Mouse (Mus musculus): Measurements from ENCODE around the gene BC005537. TPM values are rescaled to one million over a fixed set of nuclear protein-coding genes. Genes with fewer than 3 reads are reported as not detected.

The BC005537 gene
- polyA plus RNA-seq, 1 experiment from 2014 or later = 10.6 TPM

GRCm38 (mm10) chr13:24824647-24825046 is 23.2 kb downstream of the BC005537 start:
- DNase-seq (no peak), ATAC-seq (no peak)
- no peaks in the 10 kb centered on the region for H3K27me3 ChIP-seq (ENCODE audit: insufficient read depth, low read length)
- no peak overlapping the region for H3K9ac ChIP-seq (replicated peaks)
- H3K36me3 ChIP-seq (replicated peaks; ENCODE audit: insufficient read depth, low read length) = peaks cover 4% of the 10 kb centered on the region; the same call in 1 of the 2 replicates
- no peak overlapping the region for H3K27ac ChIP-seq (ENCODE audit: low read depth)
- H3K4me1 ChIP-seq (ENCODE audit: insufficient read depth) = no peaks in the 10 kb centered on the region
- H3K4me2 ChIP-seq (ENCODE audit: low read depth, low read length) = no peak overlapping the region
- no peaks in the 10 kb centered on the region for H3K9me3 ChIP-seq (ENCODE audit: low read length)
- WGBS (ENCODE audit: insufficient replicate concordance) = 82% methylated on average over 4 of the region's 4 CpGs
- no peak overlapping the region for H3K4me3 ChIP-seq (ENCODE audit: low read depth, low read length)
- TF ChIP-seq EP300 (IDR thresholded peaks at IDR 0.05; ENCODE audit: low read depth) = no peak
- TF ChIP-seq CTCF (IDR thresholded peaks at IDR 0.05; ENCODE audit: low read depth) = no peak

- Histone ChIP-seq H3K4me1 (ENCODE audit: insufficient read depth) (peaks cover 3% of the 10 kb centered on the region; the same call in 1 of the 2 replicates), H3K27ac (ENCODE audit: low read depth) (no peak overlapping the region), H3K27me3 (ENCODE audit: insufficient read depth, low read length) (no peaks in the 10 kb centered on the region), H3K9me3 (ENCODE audit: low read length) (no peaks in the 10 kb centered on the region), H3K4me2 (ENCODE audit: low read depth, low read length) (no peak overlapping the region), H3K4me3 (ENCODE audit: low read depth, low read length) (no peak overlapping the region), H3K9ac (replicated peaks) (no peak overlapping the region), H3K36me3 (replicated peaks; ENCODE audit: insufficient read depth, low read length) (no peaks in the 10 kb centered on the region; the same call in 1 of the 2 replicates)
- WGBS (ENCODE audit: insufficient replicate concordance) = 82% methylated on average over 4 of the region's 4 CpGs
- TF ChIP-seq EP300 (IDR thresholded peaks at IDR 0.05; ENCODE audit: low read depth) = no peak
- TF ChIP-seq CTCF (IDR thresholded peaks at IDR 0.05; ENCODE audit: low read depth) = no peak
- ATAC-seq (no peak), DNase-seq (no peak)
Observed at GRCm38 (mm10) chr13:24825587-24825986, 24.1 kb downstream of the BC005537 start.

GRCm38 (mm10) chr13:24826116-24826515 is 24.7 kb downstream of the BC005537 start:
- Histone ChIP-seq H3K27me3 (ENCODE audit: insufficient read depth, low read length) (no peaks in the 10 kb centered on the region), H3K36me3 (replicated peaks; ENCODE audit: insufficient read depth, low read length) (no peaks in the 10 kb centered on the region; the same call in 1 of the 2 replicates), H3K4me2 (ENCODE audit: low read depth, low read length) (no peak overlapping the region), H3K27ac (ENCODE audit: low read depth) (no peak overlapping the region), H3K4me1 (ENCODE audit: insufficient read depth) (peaks cover 3% of the 10 kb centered on the region; the same call in 1 of the 2 replicates), H3K9me3 (ENCODE audit: low read length) (no peaks in the 10 kb centered on the region), H3K9ac (replicated peaks) (no peak overlapping the region), H3K4me3 (ENCODE audit: low read depth, low read length) (no peak overlapping the region)
- TF ChIP-seq CTCF (IDR thresholded peaks at IDR 0.05; ENCODE audit: low read depth) (no peak), EP300 (IDR thresholded peaks at IDR 0.05; ENCODE audit: low read depth) (no peak)
- WGBS (ENCODE audit: insufficient replicate concordance) = 84% methylated on average over 7 of the region's 7 CpGs
- ATAC-seq (no peak), DNase-seq (no peak)

GRCm38 (mm10) chr13:24830756-24831352 is 29.4 kb downstream of the BC005537 start:
- Histone ChIP-seq H3K9me3 (ENCODE audit: low read length) (no peaks in the 10 kb centered on the region), H3K27me3 (ENCODE audit: insufficient read depth, low read length) (no peaks in the 10 kb centered on the region), H3K4me1 (ENCODE audit: insufficient read depth) (peaks cover 19% of the 10 kb centered on the region), H3K9ac (replicated peaks) (peak overlapping the region; percentile 70), H3K36me3 (replicated peaks; ENCODE audit: insufficient read depth, low read length) (peaks cover 3% of the 10 kb centered on the region), H3K4me3 (ENCODE audit: low read depth, low read length) (peak overlapping the region; percentile 79), H3K4me2 (ENCODE audit: low read depth, low read length) (peak overlapping the region; percentile 82), H3K27ac (ENCODE audit: low read depth) (peak overlapping the region; percentile 86)
- DNase-seq (no peak), ATAC-seq (no peak)
- no peak for TF ChIP-seq EP300 (IDR thresholded peaks at IDR 0.05; ENCODE audit: low read depth)
- no peak for TF ChIP-seq CTCF (IDR thresholded peaks at IDR 0.05; ENCODE audit: low read depth)
- 2% methylated on average over 20 of the region's 20 CpGs for WGBS (ENCODE audit: insufficient replicate concordance)

- WGBS (ENCODE audit: insufficient replicate concordance) = under 1% methylated on average over 83 of the region's 90 CpGs
- no peaks in the 10 kb centered on the region for H3K9me3 ChIP-seq (ENCODE audit: low read length)
- TF ChIP-seq EP300 (IDR thresholded peaks at IDR 0.05; ENCODE audit: low read depth) (no peak), CTCF (IDR thresholded peaks at IDR 0.05; ENCODE audit: low read depth) (peak; percentile 21; the same call in 1 of the 2 replicates)
- peak; percentile 99 for DNase-seq
- peak within 1 kb of the TSS; percentile 86 for H3K27ac ChIP-seq (ENCODE audit: low read depth)
- peak within 1 kb of the TSS; percentile 79 for H3K4me3 ChIP-seq (ENCODE audit: low read depth, low read length)
- peak within 1 kb of the TSS; percentile 82 for H3K4me2 ChIP-seq (ENCODE audit: low read depth, low read length)
- peaks cover 25% of the 10 kb centered on the region for H3K4me1 ChIP-seq (ENCODE audit: insufficient read depth)
- no peaks in the 10 kb centered on the region for H3K27me3 ChIP-seq (ENCODE audit: insufficient read depth, low read length)
- peak; percentile 98 for ATAC-seq
- peaks cover 5% of the 10 kb centered on the region for H3K36me3 ChIP-seq (replicated peaks; ENCODE audit: insufficient read depth, low read length)
- peak within 1 kb of the TSS; percentile 83 for H3K9ac ChIP-seq (replicated peaks)
Observed at GRCm38 (mm10) chr13:24831353-24832130, 30.1 kb downstream of the BC005537 start, which contains the start of the genes Acot13 and Tdp2. Gene Acot13 (minus strand): TSS chr13:24831540. Gene Tdp2 (plus strand): TSS chr13:24831679.

- Histone ChIP-seq H3K27ac (ENCODE audit: low read depth) (peak overlapping the region; percentile 86), H3K27me3 (ENCODE audit: insufficient read depth, low read length) (no peaks in the 10 kb centered on the region), H3K36me3 (replicated peaks; ENCODE audit: insufficient read depth, low read length) (peaks cover 5% of the 10 kb centered on the region), H3K4me3 (ENCODE audit: low read depth, low read length) (peak overlapping the region; percentile 79), H3K4me2 (ENCODE audit: low read depth, low read length) (peak overlapping the region; percentile 82), H3K9me3 (ENCODE audit: low read length) (no peaks in the 10 kb centered on the region), H3K4me1 (ENCODE audit: insufficient read depth) (peaks cover 25% of the 10 kb centered on the region), H3K9ac (replicated peaks) (peak overlapping the region; percentile 83)
- DNase-seq (no peak), ATAC-seq (no peak)
- TF ChIP-seq EP300 (IDR thresholded peaks at IDR 0.05; ENCODE audit: low read depth) (no peak), CTCF (IDR thresholded peaks at IDR 0.05; ENCODE audit: low read depth) (no peak)
- WGBS (ENCODE audit: insufficient replicate concordance) = 3% methylated on average over 19 of the region's 21 CpGs
Observed at GRCm38 (mm10) chr13:24832131-24832810, 30.8 kb downstream of the BC005537 start.
